Mouse (Mus musculus) embryonic facial prominence, embryonic 15.5 days (tissue): ENCODE measurements around the gene Slx4. TPM values are rescaled to one million over a fixed set of nuclear protein-coding genes. Genes with fewer than 3 reads are reported as not detected.
"Not testable (repeated sequence)": the region's sequence is repeated elsewhere in the genome, so short reads cannot be mapped to it uniquely, and the experiment has no call there.

Experiments used
- ATAC-seq: fragments of 200-750 bp; cut with Nextera tagmentation; 2 replicates; pipeline ENCODE4 v1.8.0; 2017; ENCODE audit warnings: low read depth, moderate TSS enrichment; ENCODE audit not compliant: insufficient number of reproducible peaks, low FRiP score, low TSS enrichment
- H3K27ac ChIP-seq: fragments of 300-500 bp; sonication (generic); replicated peaks from 2 replicates; pipeline ENCODE4 v1.5.1; 2015; ENCODE audit warnings: mild to moderate bottlenecking, inconsistent platforms
- H3K27me3 ChIP-seq: fragments of 300-500 bp; sonication (generic); 2 replicates; pipeline ENCODE4 v1.6.1; 2015; ENCODE audit warnings: inconsistent platforms
- H3K36me3 ChIP-seq: fragments of 300-500 bp; sonication (generic); 2 replicates; pipeline ENCODE4 v1.6.1; 2015; ENCODE audit warnings: mild to moderate bottlenecking, inconsistent platforms
- H3K4me1 ChIP-seq: fragments of 300-500 bp; sonication (generic); 2 replicates; pipeline ENCODE4 v1.6.1; 2015; ENCODE audit warnings: inconsistent platforms
- H3K4me2 ChIP-seq: fragments of 300-500 bp; sonication (generic); replicated peaks from 2 replicates; pipeline ENCODE4 v1.6.1; 2015; ENCODE audit warnings: mild to moderate bottlenecking, inconsistent platforms
- H3K4me3 ChIP-seq: fragments of 300-500 bp; sonication (generic); replicated peaks from 2 replicates; pipeline ENCODE4 v1.5.1; 2015; ENCODE audit warnings: mild to moderate bottlenecking, inconsistent platforms
- H3K9ac ChIP-seq: fragments of 300-500 bp; sonication (generic); 2 replicates; pipeline ENCODE4 v1.6.1; 2015; ENCODE audit warnings: inconsistent platforms
- H3K9me3 ChIP-seq: fragments of 300-500 bp; sonication (generic); replicated peaks from 2 replicates; pipeline ENCODE4 v1.6.1; 2016; ENCODE audit warnings: inconsistent platforms
- WGBS: fragments of 180-500 bp; shearing (Covaris S2); methylation state at CpG from one replicate; pipeline ENCODE4 v1.1.7; 2015; 5-methylcytosine and 5-hydroxymethylcytosine counted together
- polyA plus RNA-seq: library from polyadenylated mRNA; unstranded; fragments of >200 nt; fragmentation: Nextera tagmentation; extraction: Ambion mirVana; gene quantifications from 2 replicates; pipeline ENCODE4 v1.2.1, GENCODE M21; 2015

Gene Slx4
- polyA plus RNA-seq, 1 experiment from 2014 or later: 16.0 TPM

DNA sequence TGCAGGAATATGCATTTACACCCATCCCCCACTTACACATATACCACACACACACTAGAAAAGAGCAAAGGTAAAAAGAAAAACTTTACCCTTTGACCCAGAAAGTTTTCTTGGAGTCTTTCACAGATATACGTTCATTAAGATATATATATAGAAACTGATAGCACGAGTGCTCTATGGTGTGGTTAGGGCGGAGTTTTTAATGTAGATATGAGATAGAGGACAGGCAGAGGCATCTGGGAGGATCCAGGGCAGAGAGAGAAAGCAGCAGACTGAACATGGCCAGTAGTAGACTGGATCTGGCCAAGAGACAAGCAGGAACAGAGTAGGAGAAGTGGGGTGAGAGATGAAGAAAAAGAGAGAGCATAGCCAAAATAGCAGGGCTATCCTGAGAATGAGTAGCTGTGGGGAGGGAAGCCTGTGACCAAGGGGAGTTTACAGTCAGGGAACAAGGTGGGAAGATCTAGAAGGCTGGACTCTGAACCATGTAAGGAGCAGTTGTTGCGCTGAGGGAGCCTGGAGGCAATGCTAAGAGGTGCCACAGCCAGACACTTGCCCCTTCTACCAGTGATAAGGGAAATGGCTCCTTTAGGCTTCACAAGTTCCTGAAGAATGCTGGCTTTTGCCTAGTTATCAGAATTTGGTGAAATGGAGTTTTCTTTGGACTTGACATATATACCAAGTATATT lies 9.5 kb upstream of the Slx4 start:
- H3K36me3 ChIP-seq: no peaks in the 10 kb centered on the region
- H3K9me3 ChIP-seq: no peaks in the 10 kb centered on the region
- WGBS: 71% methylated on average over 4 of the region's 4 CpGs
- no peak overlapping the region for H3K4me3 ChIP-seq
- H3K4me1 ChIP-seq: no peaks in the 10 kb centered on the region
- H3K27me3 ChIP-seq: no peaks in the 10 kb centered on the region
- ATAC-seq: no peak
- no peak overlapping the region for H3K9ac ChIP-seq
- no peak overlapping the region for H3K4me2 ChIP-seq
- H3K27ac ChIP-seq: no peak overlapping the region

DNA sequence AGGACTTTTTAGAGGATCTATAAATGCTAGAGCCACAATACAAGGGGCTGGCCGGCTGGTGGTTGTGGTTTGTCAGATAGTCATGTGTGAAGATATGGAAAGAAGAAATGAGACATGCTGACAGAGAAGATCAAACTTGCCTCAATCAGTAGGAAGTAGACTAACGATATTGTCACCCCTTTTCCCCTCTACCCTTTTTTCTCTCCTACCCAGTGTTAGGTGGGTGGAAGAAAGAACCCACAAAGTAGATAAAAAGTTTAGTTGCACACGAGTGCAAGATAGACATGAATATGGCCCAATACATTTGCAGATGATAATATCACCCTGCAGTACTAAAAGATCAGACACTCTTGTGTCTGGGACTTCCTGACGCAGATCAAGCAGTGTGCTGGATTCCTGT lies 15.2 kb downstream of the Slx4 start:
- 95% methylated on average over 4 of the region's 4 CpGs for WGBS
- ATAC-seq: no peak

DNA sequence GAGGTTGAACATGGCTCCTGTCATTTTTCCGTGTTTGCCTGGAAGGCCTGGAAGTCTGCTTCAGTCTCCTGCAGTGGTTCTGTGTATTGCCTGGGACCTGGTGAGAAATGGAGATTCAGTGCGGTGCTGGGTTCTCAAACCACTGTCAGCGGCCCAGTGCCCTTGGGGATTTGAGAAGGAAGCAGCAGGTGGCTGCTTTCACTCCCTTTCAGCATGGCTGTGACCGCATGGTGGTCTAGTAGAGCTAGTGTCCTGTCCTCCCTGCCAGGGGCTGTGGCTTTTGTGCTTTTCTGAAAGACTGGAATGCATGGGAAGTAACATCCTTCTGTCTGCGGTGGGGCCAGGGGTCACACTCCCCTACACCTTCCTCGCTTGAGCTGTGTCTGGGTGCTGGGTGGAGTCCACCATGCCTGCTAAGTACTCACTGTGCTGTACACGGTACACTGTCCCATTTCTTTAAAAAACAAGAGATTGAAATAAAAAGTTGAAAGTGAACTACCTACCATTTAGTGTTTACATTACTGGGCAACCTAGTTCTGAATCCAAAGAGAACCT lies 20.3 kb downstream of the Slx4 start:
- 70% methylated on average over 7 of the region's 7 CpGs for WGBS
- H3K27ac ChIP-seq: no peak overlapping the region
- peaks cover 93% of the 10 kb centered on the region for H3K36me3 ChIP-seq
- H3K4me1 ChIP-seq: no peaks in the 10 kb centered on the region
- H3K27me3 ChIP-seq: no peaks in the 10 kb centered on the region
- H3K9ac ChIP-seq: no peak overlapping the region
- no peak overlapping the region for H3K4me3 ChIP-seq
- ATAC-seq: no peak
- no peaks in the 10 kb centered on the region for H3K9me3 ChIP-seq
- H3K4me2 ChIP-seq: no peak overlapping the region

More for the DNA sequence above, 15.2 kb downstream of the Slx4 start:
- no peak overlapping the region for H3K27ac ChIP-seq
- H3K4me3 ChIP-seq: no peak overlapping the region
- H3K4me1 ChIP-seq: no peaks in the 10 kb centered on the region
- H3K4me2 ChIP-seq: no peak overlapping the region
- H3K9me3 ChIP-seq: no peaks in the 10 kb centered on the region
- H3K27me3 ChIP-seq: no peaks in the 10 kb centered on the region
- H3K9ac ChIP-seq: no peak overlapping the region
- peaks cover 100% of the 10 kb centered on the region for H3K36me3 ChIP-seq

- H3K9me3 ChIP-seq: no peaks in the 10 kb centered on the region
- no peaks in the 10 kb centered on the region for H3K4me1 ChIP-seq
- H3K4me2 ChIP-seq: no peak overlapping the region
- no peak overlapping the region for H3K4me3 ChIP-seq
- ATAC-seq: no peak
- no peak overlapping the region for H3K9ac ChIP-seq
- WGBS: 90% methylated on average over 4 of the region's 4 CpGs
- no peaks in the 10 kb centered on the region for H3K27me3 ChIP-seq
- H3K27ac ChIP-seq: no peak overlapping the region
- H3K36me3 ChIP-seq: peaks cover 86% of the 10 kb centered on the region
Observed at GRCm38 (mm10) chr16:3982173-3982572, 21.4 kb downstream of the Slx4 start.

DNA sequence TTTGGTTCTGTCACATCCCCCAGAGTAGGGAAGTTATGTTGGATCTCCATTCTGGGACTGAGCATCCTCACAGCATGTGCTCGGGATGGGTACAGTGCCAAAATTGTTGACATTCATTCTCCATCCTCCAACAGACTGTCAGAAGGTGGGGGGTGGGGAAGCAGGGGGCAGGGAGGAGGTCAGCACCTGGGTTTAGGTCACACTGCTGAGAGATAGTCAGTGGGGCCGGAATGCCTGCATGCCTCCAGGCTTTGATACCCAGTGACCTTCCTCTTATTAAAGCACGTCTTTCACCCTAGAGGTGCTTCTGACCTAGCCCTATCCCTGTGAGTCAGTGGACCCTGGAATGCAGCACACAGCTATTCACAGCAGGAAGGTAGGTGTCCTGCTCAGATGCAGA lies 26.9 kb downstream of the Slx4 start:
- ATAC-seq: no peak
- Histone ChIP-seq H3K9me3 (no peaks in the 10 kb centered on the region), H3K4me2 (no peak overlapping the region), H3K27me3 (no peaks in the 10 kb centered on the region), H3K4me1 (no peaks in the 10 kb centered on the region), H3K9ac (no peak overlapping the region), H3K4me3 (no peak overlapping the region), H3K36me3 (peaks cover 38% of the 10 kb centered on the region), H3K27ac (no peak overlapping the region)
- 22% methylated on average over 3 of the region's 3 CpGs for WGBS

DNA sequence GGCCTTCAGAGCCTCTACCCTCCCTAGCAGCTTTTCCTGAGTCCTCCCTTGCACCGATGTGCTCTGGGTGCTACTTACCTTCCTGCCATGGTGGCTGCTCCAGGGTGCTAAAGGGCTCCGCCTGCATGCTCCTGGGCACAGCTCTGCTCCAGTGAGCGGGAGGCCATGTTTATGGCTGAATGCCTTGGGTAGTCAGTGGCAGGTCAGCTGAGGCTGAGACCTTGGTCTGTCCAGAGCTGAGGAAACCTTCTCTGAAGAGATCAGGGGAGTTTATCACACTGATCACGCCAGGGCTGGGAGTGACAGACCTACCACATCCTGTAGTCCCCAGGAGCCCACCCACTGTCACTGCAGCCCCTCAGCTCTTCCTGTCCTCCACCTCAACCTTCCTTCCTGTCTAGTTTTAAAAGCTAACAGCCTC lies 27.3 kb downstream of the Slx4 start, which contains the start of gene Nlrc3:
TSS of gene Nlrc3 (minus strand) at position 382 of the 421 bp plus-strand sequence.
- Histone ChIP-seq H3K27me3 (no peaks in the 10 kb centered on the region), H3K9me3 (no peaks in the 10 kb centered on the region), H3K4me2 (no peak within 1 kb of the TSS), H3K4me1 (no peaks in the 10 kb centered on the region), H3K36me3 (peaks cover 34% of the 10 kb centered on the region), H3K27ac (no peak within 1 kb of the TSS), H3K9ac (no peak within 1 kb of the TSS), H3K4me3 (no peak within 1 kb of the TSS)
- ATAC-seq: no peak
- WGBS: 63% methylated on average over 4 of the region's 4 CpGs

DNA sequence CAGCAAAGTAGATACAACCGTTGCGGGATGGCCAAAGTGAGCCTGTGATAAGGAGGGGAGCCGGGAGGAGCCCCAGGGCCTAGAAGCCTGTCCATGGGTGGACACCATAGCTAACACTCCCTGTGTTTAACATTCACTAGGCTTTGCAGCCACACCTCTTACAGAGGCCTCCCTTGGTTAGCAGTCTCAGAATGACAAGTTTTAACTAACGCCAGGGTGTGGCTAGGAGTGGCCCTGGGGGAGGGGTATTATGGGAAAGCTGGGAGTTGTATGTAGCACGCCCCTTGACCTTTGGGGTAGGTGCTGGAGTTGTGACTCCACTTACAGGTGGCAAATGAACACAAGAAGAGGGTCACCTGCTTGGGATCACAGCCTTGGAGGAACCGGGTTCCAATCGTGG lies 27.9 kb downstream of the Slx4 start:
- Histone ChIP-seq H3K27ac (no peak overlapping the region), H3K4me2 (no peak overlapping the region), H3K27me3 (no peaks in the 10 kb centered on the region), H3K9me3 (no peaks in the 10 kb centered on the region), H3K4me3 (no peak overlapping the region), H3K36me3 (peaks cover 28% of the 10 kb centered on the region), H3K9ac (no peak overlapping the region), H3K4me1 (no peaks in the 10 kb centered on the region)
- ATAC-seq: no peak
- WGBS: 84% methylated on average over 7 of the region's 7 CpGs

DNA sequence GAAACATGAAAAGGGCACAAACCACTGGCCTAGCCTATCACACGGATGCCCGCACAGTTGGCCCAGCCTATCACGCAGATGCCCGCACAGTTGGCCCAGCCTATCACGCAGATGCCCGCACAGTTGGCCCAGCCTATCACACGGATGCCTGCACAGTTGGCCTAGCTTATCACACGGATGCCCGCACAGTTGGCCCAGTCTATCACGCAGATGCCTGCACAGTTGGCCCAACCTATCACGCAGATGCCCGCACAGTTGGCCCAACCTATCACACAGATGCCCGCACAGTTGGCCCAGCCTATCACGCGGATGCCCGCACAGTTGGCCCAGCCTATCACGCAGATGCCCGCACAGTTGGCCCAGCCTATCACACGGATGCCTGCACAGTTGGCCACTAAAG lies 29.1 kb downstream of the Slx4 start:
- not testable (repeated sequence) for H3K27me3 ChIP-seq, H3K9me3 ChIP-seq, ATAC-seq, H3K9ac ChIP-seq, H3K4me2 ChIP-seq, H3K4me3 ChIP-seq, H3K27ac ChIP-seq, H3K4me1 ChIP-seq
- peaks cover 16% of the 10 kb centered on the region for H3K36me3 ChIP-seq
- 91% methylated on average over 19 of the region's 19 CpGs for WGBS

- WGBS: 78% methylated on average over 3 of the region's 3 CpGs
- Histone ChIP-seq H3K4me2 (no peak overlapping the region), H3K9ac (no peak overlapping the region), H3K9me3 (no peaks in the 10 kb centered on the region), H3K27ac (no peak overlapping the region), H3K4me1 (no peaks in the 10 kb centered on the region), H3K4me3 (no peak overlapping the region), H3K27me3 (no peaks in the 10 kb centered on the region), H3K36me3 (no peaks in the 10 kb centered on the region)
- ATAC-seq: no peak
Observed at GRCm38 (mm10) chr16:3965534-3965933, 38.0 kb downstream of the Slx4 start.

GRCm38 (mm10) chr16:3964990-3965389 lies 38.6 kb downstream of the Slx4 start:
- no peak overlapping the region for H3K4me3 ChIP-seq
- no peak overlapping the region for H3K4me2 ChIP-seq
- no peaks in the 10 kb centered on the region for H3K4me1 ChIP-seq
- WGBS: 70% methylated on average over 10 of the region's 10 CpGs
- 0 out of 2 replicates have a peak, but pooled peaks have one; percentile 51 for ATAC-seq
- no peak overlapping the region for H3K27ac ChIP-seq
- H3K36me3 ChIP-seq: no peaks in the 10 kb centered on the region
- no peaks in the 10 kb centered on the region for H3K9me3 ChIP-seq
- H3K9ac ChIP-seq: no peak overlapping the region
- no peaks in the 10 kb centered on the region for H3K27me3 ChIP-seq

DNA sequence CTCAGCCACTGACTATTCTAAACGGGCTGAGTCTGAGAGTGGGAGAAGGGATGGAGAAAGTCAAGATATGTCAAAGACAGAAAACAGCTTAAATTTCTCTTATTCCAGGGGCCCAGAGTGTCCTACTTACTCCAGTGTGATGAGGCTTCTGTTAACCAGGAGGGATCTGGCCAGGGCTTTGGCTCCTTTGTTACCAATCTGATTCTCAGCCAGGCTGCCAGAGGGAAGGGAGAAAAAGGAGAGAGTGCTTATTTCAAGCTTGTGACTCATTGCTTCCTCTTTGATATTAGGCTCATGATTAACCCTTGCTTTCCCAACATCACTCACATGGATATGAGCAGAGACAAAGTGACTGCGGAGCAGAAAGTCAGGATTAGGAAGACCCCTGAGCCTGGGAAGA lies 44.3 kb downstream of the Slx4 start:
- no peak for ATAC-seq
- Histone ChIP-seq H3K36me3 (no peaks in the 10 kb centered on the region), H3K9me3 (no peaks in the 10 kb centered on the region), H3K4me1 (no peaks in the 10 kb centered on the region), H3K27me3 (no peaks in the 10 kb centered on the region), H3K27ac (no peak overlapping the region), H3K4me2 (no peak overlapping the region), H3K9ac (no peak overlapping the region), H3K4me3 (no peak overlapping the region)
- WGBS: 60% methylated on average over 2 of the region's 2 CpGs

DNA sequence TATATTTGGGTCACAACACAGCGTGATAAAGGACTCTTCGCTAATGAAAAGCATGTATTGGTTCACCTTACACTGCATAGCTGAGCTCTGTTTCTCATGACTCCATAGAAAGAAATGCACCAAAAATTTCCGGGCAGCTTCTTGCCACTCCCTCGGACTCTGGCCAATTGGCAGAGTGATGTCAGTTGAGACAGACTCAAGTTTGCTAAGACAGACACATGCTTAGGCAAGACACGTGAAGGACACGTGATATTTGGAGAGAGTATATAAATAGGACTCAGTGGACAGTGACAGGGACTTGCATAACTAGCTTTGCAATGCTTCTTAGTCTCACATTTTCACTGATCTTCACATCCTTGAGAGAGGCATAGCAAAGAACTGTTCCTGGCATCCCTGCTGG lies 47.2 kb downstream of the Slx4 start:
- no peak overlapping the region for H3K4me3 ChIP-seq
- no peak overlapping the region for H3K27ac ChIP-seq
- no peak for ATAC-seq
- H3K4me1 ChIP-seq: no peaks in the 10 kb centered on the region
- no peak overlapping the region for H3K9ac ChIP-seq
- no peaks in the 10 kb centered on the region for H3K36me3 ChIP-seq
- WGBS: 73% methylated on average over 6 of the region's 6 CpGs
- no peaks in the 10 kb centered on the region for H3K9me3 ChIP-seq
- H3K27me3 ChIP-seq: no peaks in the 10 kb centered on the region
- no peak overlapping the region for H3K4me2 ChIP-seq
